Mouse (Mus musculus) liver, postnatal 0 days (tissue): ENCODE data around the gene Zfp820. TPM values are rescaled to one million over a fixed set of nuclear protein-coding genes. Genes with fewer than 3 reads are reported as not detected.
A peak's percentile ranks its signal among the peaks of the same experiment; 100 is the strongest.
"Not testable (repeated sequence)": the region's sequence is repeated elsewhere in the genome, so short reads cannot be mapped to it uniquely, and the experiment has no call there.

Experiments
- ATAC-seq: fragments of 200-750 bp; cut with Nextera tagmentation; 2 replicates; pipeline ENCODE4 v1.8.0; 2017; ENCODE audit warnings: mild to moderate bottlenecking, moderate library complexity
- DNase-seq: peaks from one replicate; pipeline ENCODE4 v3.0.0-alpha.2; 2016
- H3K27ac ChIP-seq: fragments of 300-500 bp; sonication (generic); 2 replicates; pipeline ENCODE4 v1.5.1; 2014; ENCODE audit warnings: antibody characterized with exemption, moderate library complexity, mild to moderate bottlenecking, low read depth
- H3K27me3 ChIP-seq: fragments of 300-500 bp; sonication (generic); 2 replicates; pipeline ENCODE4 v1.6.1; 2014; ENCODE audit warnings: low read length, control low read depth, mixed read lengths; ENCODE audit not compliant: insufficient read depth
- H3K36me3 ChIP-seq: fragments of 300-500 bp; sonication (generic); replicated peaks from 2 replicates; pipeline ENCODE4 v1.6.1; 2014; ENCODE audit warnings: mild to moderate bottlenecking, control low read depth, low read length, moderate library complexity, mixed read lengths; ENCODE audit not compliant: insufficient read depth
- H3K4me1 ChIP-seq: fragments of 300-500 bp; sonication (generic); 2 replicates; pipeline ENCODE4 v1.6.1; 2014; ENCODE audit warnings: antibody characterized with exemption, mild to moderate bottlenecking, control low read depth; ENCODE audit not compliant: insufficient read depth
- H3K4me2 ChIP-seq: fragments of 300-500 bp; sonication (generic); 2 replicates; pipeline ENCODE4 v1.6.1; 2014; ENCODE audit warnings: low read depth, mild to moderate bottlenecking, low read length, moderate library complexity, mixed read lengths
- H3K4me3 ChIP-seq: fragments of 300-500 bp; sonication (generic); 2 replicates; pipeline ENCODE4 v1.5.1; 2014; ENCODE audit warnings: low read depth, low read length
- H3K9ac ChIP-seq: fragments of 300-500 bp; sonication (generic); replicated peaks from 2 replicates; pipeline ENCODE4 v1.6.1; 2014; ENCODE audit warnings: mild to moderate bottlenecking, moderate library complexity
- H3K9me3 ChIP-seq: fragments of 300-500 bp; sonication (generic); 2 replicates; pipeline ENCODE4 v1.6.1; 2016; ENCODE audit warnings: mild to moderate bottlenecking, control low read depth, low read length, mixed read lengths
- CTCF ChIP-seq: sonication (generic); IDR thresholded peaks from 2 replicates; pipeline ENCODE4 v1.5.1; 2016; ENCODE audit warnings: antibody characterized with exemption, low read depth
- EP300 ChIP-seq: IDR thresholded peaks from 2 replicates; pipeline ENCODE4 v1.6.1; 2016; ENCODE audit warnings: antibody characterized with exemption, low read depth, mild to moderate bottlenecking
- WGBS: fragments of 180-500 bp; shearing (Covaris S2); extraction: QIAGEN DNeasy Blood & Tissue Kit; methylation state at CpG from one replicate; pipeline ENCODE4 v1.1.7; 2014; ENCODE audit not compliant: insufficient replicate concordance; 5-methylcytosine and 5-hydroxymethylcytosine counted together
- polyA plus RNA-seq: library from polyadenylated mRNA; unstranded; fragments of >200 nt; fragmentation: Nextera tagmentation; extraction: Ambion mirVana; gene quantifications from 2 replicates; pipeline ENCODE4 v1.2.1, GENCODE M21; 2015

Zfp820 gene
- polyA plus RNA-seq = 1.2 and 1.4 TPM in 2 replicates

DNA sequence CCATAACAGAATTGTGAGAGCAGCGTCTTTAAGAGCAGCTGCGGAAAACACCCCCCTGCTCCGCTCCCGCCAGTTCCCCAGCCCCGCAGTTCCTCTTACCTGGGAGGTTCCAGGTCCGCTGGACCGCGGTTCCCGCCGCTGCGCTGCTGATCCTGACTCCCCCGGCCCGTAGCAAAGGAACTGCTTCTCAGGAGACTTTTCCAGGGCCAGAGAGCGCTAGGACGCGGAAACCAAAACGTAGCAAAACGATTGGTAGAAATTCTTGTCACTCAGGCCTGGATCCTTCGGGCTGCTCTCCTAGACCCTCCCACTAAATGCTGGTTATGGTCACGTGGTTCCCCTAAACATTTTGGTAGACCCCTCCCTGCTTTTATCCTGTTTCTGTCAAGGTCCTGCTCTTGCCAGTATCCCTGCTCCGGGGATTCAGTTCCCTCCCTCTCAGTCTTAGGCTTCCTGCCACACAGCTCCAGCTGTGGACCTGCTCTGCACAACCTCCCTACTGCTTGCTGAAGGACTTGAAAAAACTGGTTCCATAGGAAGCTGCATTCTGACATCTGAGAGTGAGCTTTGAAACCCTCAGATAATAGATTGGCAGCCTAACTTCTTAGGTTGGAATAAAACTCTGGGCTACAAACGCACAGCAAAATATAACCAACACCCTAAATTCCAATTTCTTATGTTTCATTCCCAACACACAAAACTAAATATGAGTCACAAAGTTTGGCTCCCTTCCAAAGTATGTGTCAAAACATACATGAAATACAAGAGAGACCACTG lies at the start of gene Zfp820:
Zfp820 (minus strand) TSS at position 228 of the 777 bp plus-strand sequence.
- peak; percentile 96 for ATAC-seq
- H3K27me3 ChIP-seq = no peaks in the 10 kb centered on the region
- peak; percentile 56 for DNase-seq
- no peaks in the 10 kb centered on the region for H3K4me1 ChIP-seq
- H3K27ac ChIP-seq = peak within 1 kb of the TSS; percentile 46
- 4% methylated on average over 22 of the region's 22 CpGs for WGBS
- no peaks in the 10 kb centered on the region for H3K36me3 ChIP-seq
- peak within 1 kb of the TSS; percentile 70 for H3K4me2 ChIP-seq
- TF ChIP-seq EP300 = no peak
- TF ChIP-seq CTCF = no peak
- peak within 1 kb of the TSS; percentile 61 for H3K4me3 ChIP-seq
- peak within 1 kb of the TSS; percentile 72 for H3K9ac ChIP-seq
- H3K9me3 ChIP-seq = no peaks in the 10 kb centered on the region

- Histone ChIP-seq H3K36me3 (no peaks in the 10 kb centered on the region), H3K9ac (no peak overlapping the region), H3K27ac (no peak overlapping the region), H3K27me3 (no peaks in the 10 kb centered on the region), H3K9me3 (0 out of 2 replicates have a peak, but pooled peaks cover 3% of the 10 kb centered on the region), H3K4me3 (no peak overlapping the region), H3K4me2 (no peak overlapping the region), H3K4me1 (no peaks in the 10 kb centered on the region)
- ATAC-seq (no peak), DNase-seq (no peak)
- TF ChIP-seq EP300 = no peak
- TF ChIP-seq CTCF = no peak
- WGBS = 50% methylated on average over 1 of the region's 1 CpGs
These were observed 25.7 kb upstream of the Zfp820 start for GRCm38 (mm10) chr17:21871256-21871655.

GRCm38 (mm10) chr17:21846322-21846582 lies 680 bp upstream of the Zfp820 start:
- ATAC-seq = peak; percentile 63; the same call in 1 of the 2 replicates
- not testable (repeated sequence) for H3K9me3 ChIP-seq, H3K27ac ChIP-seq, H3K4me3 ChIP-seq, H3K36me3 ChIP-seq, DNase-seq, H3K4me1 ChIP-seq, H3K9ac ChIP-seq, H3K27me3 ChIP-seq
- H3K4me2 ChIP-seq = peak overlapping the region; percentile 70; the same call in 1 of the 2 replicates
- 87% methylated on average over 7 of the region's 8 CpGs for WGBS

GRCm38 (mm10) chr17:21838510-21838909 lies 7.1 kb downstream of the Zfp820 start:
- Histone ChIP-seq H3K27ac (no peak overlapping the region), H3K9me3 (no peaks in the 10 kb centered on the region), H3K27me3 (no peaks in the 10 kb centered on the region), H3K4me3 (no peak overlapping the region), H3K4me1 (no peaks in the 10 kb centered on the region), H3K4me2 (no peak overlapping the region), H3K36me3 (no peaks in the 10 kb centered on the region), H3K9ac (no peak overlapping the region)
- peak; percentile 19; the same call in 1 of the 2 replicates for TF ChIP-seq CTCF
- no peak for TF ChIP-seq EP300
- 41% methylated on average over 2 of the region's 2 CpGs for WGBS
- DNase-seq (no peak), ATAC-seq (no peak)

GRCm38 (mm10) chr17:21801373-21801772 lies 44.2 kb downstream of the Zfp820 start:
- not testable (repeated sequence) for ATAC-seq

DNA sequence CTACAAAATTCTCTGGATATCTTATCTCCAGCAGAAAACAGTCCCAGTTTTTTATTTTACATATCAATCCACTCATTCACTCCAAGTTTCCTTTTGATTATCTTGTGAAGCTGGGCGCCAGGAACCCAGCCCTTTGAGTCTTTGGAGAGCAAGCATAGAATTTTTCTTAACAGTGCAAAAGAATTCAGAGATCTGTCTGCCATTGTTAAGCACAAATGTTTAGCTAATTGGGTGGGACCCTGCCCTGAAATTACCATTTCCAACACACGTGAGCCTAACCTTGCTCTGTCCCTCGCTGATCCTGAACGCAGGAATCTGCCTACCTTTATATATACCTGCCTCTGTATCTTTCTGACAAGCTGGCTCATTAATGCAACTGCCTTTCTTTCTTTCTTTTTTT lies 53.3 kb downstream of the Zfp820 start:
- no peak overlapping the region for H3K27ac ChIP-seq
- 63% methylated on average over 4 of the region's 4 CpGs for WGBS
- TF ChIP-seq CTCF (no peak), EP300 (no peak)
- DNase-seq (no peak), ATAC-seq (no peak)
- H3K4me2 ChIP-seq = no peak overlapping the region
- H3K4me1 ChIP-seq = no peaks in the 10 kb centered on the region
- no peaks in the 10 kb centered on the region for H3K36me3 ChIP-seq
- no peak overlapping the region for H3K9ac ChIP-seq
- no peaks in the 10 kb centered on the region for H3K27me3 ChIP-seq
- no peak overlapping the region for H3K4me3 ChIP-seq
- H3K9me3 ChIP-seq = no peaks in the 10 kb centered on the region

More at GRCm38 (mm10) chr17:21801373-21801772, 44.2 kb downstream of the Zfp820 start:
- not testable (repeated sequence) for DNase-seq, H3K27me3 ChIP-seq, H3K4me3 ChIP-seq, H3K4me2 ChIP-seq, H3K27ac ChIP-seq, H3K9me3 ChIP-seq, H3K4me1 ChIP-seq, H3K9ac ChIP-seq, H3K36me3 ChIP-seq
- 31% methylated on average over 18 of the region's 19 CpGs for WGBS
